Mouse (Mus musculus) bone marrow macrophage, adult 2 months (primary cell): Measurements from ENCODE around the gene Ccm2l.

Source experiments
- CTCF ChIP-seq: IDR thresholded peaks from 2 replicates; pipeline ENCODE4 v1.5.1; 2012; ENCODE audit warnings: low read depth, mild to moderate bottlenecking, low read length, moderate library complexity
- POLR2A ChIP-seq: IDR thresholded peaks from 2 replicates; pipeline ENCODE4 v1.6.1; 2012; ENCODE audit warnings: mild to moderate bottlenecking, low read depth, low read length, borderline replicate concordance

- TF ChIP-seq CTCF (no peak), POLR2A (no peak)
Observed at GRCm38 (mm10) chr2:153045884-153046299, 19.9 kb upstream of the Ccm2l start.
